Mouse (Mus musculus): ENCODE measurements around the gene Fank1.

Fank1 gene

GRCm38 (mm10) chr7:133776626-133776996 lies at the start of gene Fank1:
TSS of gene Fank1 (plus strand) at chr7:133776861.
- peak; percentile 67 to 85 for DNase-seq (ENCODE audit: low spot score in 2 of 2)

- no peak for DNase-seq (ENCODE audit: low spot score in 2 of 2)
Observed at GRCm38 (mm10) chr7:133727027-133727426, 49.6 kb upstream of the Fank1 start.

GRCm38 (mm10) chr7:133729351-133729750 lies 47.3 kb upstream of the Fank1 start:
- no peak for DNase-seq (ENCODE audit: low spot score in 2 of 2)

GRCm38 (mm10) chr7:133730324-133731191 lies 46.1 kb upstream of the Fank1 start:
- DNase-seq (ENCODE audit: low spot score in 2 of 2) = no peak

GRCm38 (mm10) chr7:133731971-133732645 lies 44.6 kb upstream of the Fank1 start:
- peak in 1 of 2 experiments; percentile 48 for DNase-seq (ENCODE audit: low spot score in 2 of 2)

GRCm38 (mm10) chr7:133740558-133740957 lies 36.1 kb upstream of the Fank1 start:
- DNase-seq (ENCODE audit: low spot score in 2 of 2) = no peak

DNA sequence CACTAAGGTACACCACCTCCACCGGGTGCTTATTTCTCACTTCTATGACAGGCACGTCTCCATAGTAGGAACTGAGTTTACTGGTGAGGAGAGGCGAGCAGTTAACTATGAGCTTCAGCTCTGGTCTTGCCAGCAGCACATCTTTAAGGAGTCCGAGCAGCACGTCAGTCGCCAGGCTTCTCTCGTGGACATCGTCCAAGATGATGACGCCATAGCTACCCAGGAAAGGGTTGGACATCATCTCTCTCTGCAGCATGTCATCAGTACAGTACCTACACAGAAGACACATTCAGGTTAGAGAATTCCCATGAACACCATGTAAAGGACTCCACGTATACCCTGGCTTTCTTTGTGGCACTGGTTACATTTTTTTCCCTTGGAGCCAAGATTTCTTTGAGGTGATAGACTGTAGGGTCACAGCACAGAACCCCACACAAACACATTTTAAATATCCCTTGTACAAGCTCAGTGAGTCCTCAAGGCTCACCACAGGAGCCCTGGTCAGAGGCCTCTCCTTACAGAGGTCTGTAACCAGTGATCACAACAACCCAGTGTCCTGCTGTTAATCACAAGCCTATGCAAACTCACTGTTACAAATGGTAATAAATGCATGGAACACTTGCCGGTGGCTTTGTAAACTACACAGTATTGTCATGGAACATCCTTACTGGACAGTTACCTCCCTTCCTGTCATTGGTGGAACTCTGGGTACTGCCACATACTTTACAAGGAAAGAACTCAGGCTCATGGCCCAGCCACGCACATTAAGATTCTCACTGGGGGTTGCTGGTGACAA lies 33.9 kb upstream of the Fank1 start:
- DNase-seq (ENCODE audit: low spot score in 2 of 2) = no peak

- peak in 1 of 2 experiments; percentile 44 for DNase-seq (ENCODE audit: low spot score in 2 of 2)
Observed at GRCm38 (mm10) chr7:133743611-133744010, 33.0 kb upstream of the Fank1 start.

DNA sequence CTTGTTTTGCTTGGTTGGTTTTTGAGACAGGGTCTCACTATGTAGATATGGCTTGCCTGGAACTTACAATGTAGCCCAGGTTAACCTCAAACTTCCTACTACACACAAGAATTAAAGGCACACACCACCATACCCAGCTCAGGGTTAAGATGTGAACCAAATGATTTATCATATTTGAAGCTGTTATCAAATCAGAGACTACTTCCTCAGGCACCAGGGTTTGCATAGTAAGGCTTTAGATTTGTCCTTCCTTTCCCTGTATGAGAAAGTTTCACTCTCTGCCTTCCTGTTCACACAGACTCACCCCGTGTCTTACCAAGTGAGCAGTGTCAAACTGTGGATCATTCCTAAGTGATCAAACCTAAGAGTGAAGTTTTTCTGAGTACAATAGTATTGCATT lies 32.5 kb upstream of the Fank1 start:
- DNase-seq (ENCODE audit: low spot score in 2 of 2) = no peak

DNA sequence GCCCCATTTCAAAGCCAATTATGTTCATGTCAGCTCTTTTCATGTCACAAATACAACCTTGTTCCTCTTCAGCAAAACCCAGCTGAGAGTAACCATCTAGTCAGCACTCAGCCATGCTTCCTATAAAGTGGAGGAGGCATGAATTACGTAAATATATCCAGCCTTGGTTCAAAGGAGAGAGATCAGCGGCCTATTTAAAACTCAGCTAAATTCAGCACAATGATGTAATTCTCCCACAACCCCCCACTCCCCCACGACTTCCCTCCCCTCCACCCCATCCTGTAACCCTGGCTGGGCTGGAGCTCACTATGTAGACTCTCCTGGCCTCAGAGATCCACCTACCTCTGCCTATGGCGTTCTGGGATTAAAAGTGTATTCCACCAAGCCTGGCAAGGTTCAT lies 32.0 kb upstream of the Fank1 start:
- DNase-seq (ENCODE audit: low spot score in 2 of 2) = no peak

GRCm38 (mm10) chr7:133747372-133747771 lies 29.3 kb upstream of the Fank1 start:
- no peak for DNase-seq (ENCODE audit: low spot score in 2 of 2)

- peak in 1 of 2 experiments; percentile 49 for DNase-seq (ENCODE audit: low spot score in 2 of 2)
Observed at GRCm38 (mm10) chr7:133748753-133749152, 27.9 kb upstream of the Fank1 start.

GRCm38 (mm10) chr7:133750666-133751065 lies 26.0 kb upstream of the Fank1 start:
- no peak for DNase-seq (ENCODE audit: low spot score in 2 of 2)

- no peak for DNase-seq (ENCODE audit: low spot score in 2 of 2)
Observed at GRCm38 (mm10) chr7:133751163-133751562, 25.5 kb upstream of the Fank1 start.

DNA sequence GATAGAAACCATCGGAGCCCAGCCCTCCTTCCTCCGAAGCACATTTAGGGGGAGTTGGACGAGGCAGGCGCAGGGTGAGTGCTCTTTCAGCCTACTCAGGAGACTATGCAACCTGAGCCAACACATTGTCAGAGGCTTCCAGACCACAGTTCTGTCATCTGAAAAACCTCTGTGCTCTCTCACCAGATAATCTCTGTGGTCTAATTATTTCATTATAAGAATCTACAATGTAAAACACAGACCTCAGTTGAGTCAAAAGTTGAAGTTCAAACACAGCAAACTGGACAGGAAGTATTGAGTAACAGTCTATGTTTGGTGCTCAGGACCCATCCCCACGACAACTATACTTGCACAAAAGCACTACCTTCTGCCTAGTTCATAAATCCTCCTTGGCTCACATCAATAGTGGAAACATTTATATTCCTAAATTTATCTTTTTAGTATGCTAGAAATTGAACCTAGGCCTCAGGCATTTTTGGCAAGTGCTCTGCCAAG lies 18.7 kb upstream of the Fank1 start:
- DNase-seq (ENCODE audit: low spot score in 2 of 2) = no peak

DNA sequence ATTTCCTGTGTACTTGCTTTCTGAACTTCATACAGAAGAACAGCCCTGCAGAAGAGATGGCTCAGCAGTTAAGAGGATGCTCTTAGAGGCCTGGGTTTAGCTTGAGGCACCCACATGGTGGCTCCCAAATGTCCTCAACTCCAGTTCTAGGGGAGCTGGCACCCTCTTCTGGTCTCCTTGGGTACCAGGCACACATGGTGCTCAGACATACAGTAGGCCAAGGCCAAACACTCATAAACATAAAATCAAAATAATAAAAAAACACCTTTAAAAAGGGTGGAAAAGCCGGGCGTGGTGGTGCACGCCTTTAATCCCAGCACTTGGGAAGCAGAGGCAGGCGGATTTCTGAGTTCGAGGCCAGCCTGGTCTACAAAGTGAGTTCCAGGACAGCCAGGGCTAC lies 17.9 kb upstream of the Fank1 start:
- no peak for DNase-seq (ENCODE audit: low spot score in 2 of 2)

GRCm38 (mm10) chr7:133759611-133760353 lies 16.9 kb upstream of the Fank1 start:
- no peak for DNase-seq (ENCODE audit: low spot score in 2 of 2)

GRCm38 (mm10) chr7:133762696-133763095 lies 14.0 kb upstream of the Fank1 start:
- no peak for DNase-seq (ENCODE audit: low spot score in 2 of 2)

- no peak for DNase-seq (ENCODE audit: low spot score in 2 of 2)
Observed at GRCm38 (mm10) chr7:133764425-133764824, 12.2 kb upstream of the Fank1 start.

DNA sequence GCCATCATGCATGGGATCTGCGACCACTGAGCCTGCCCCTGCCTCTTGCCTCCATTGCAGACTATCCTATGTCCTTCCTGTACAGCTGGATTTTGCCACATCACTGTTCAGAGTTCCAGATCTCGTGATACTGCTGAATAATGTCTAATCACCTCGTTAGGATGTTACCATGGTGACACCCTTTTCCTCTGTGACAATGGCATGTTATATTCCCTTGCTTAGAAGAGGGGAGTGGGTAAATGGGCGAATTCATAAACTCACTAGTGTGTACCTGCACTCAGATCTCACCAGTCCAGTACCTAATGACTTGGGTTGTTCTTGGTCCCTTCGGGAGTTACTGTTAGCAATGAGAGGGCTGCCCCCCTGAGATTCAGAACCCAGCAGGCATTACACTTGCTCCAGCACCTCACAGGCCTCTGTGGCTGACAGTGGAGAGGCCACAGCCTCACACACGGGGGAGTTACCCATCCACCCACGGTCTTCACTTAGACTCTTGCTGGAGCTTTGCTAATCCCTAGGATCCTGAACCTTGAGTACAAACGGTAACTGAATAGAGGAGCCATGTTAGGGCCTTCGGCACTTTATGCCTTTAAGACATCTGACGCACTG lies 11.3 kb upstream of the Fank1 start:
- DNase-seq (ENCODE audit: low spot score in 2 of 2) = no peak

GRCm38 (mm10) chr7:133765849-133766243 lies 10.8 kb upstream of the Fank1 start:
- DNase-seq (ENCODE audit: low spot score in 2 of 2) = peak; percentile 65 to 92
